Mouse (Mus musculus) hematopoietic stem cell, adult 5-6 weeks (primary cell): ENCODE results near the gene Sema4a. TPM values are rescaled to one million over a fixed set of nuclear protein-coding genes. Genes with fewer than 3 reads are reported as not detected.

Experiments
- total RNA-seq: library from RNA; stranded (forward); fragments of 172-1452, 232-1000 nt; gene quantifications from 2 replicates; pipeline ENCODE4 v1.2.3, GENCODE M21; 2017

Gene Sema4a
- total RNA-seq, 1 experiment from 2014 or later: 4.3 TPM

Other genes starting within 250 kb of the Sema4a start
- gene Rhbg, start 206.5 kb downstream of the Sema4a start, total RNA-seq: 0.56 TPM in 1 of 2 replicates, not detected in the other
- gene Gm38392, start 174.0 kb downstream of the Sema4a start, total RNA-seq: not detected in 2 replicates
- gene Tsacc, start 164.2 kb downstream of the Sema4a start, total RNA-seq: 1.6 and 6.4 TPM in 2 replicates
- gene Cct3, start 164.1 kb downstream of the Sema4a start, total RNA-seq: 355 and 372 TPM in 2 replicates
- gene Glmp, start 136.2 kb downstream of the Sema4a start, total RNA-seq: 10.3 and 28.6 TPM in 2 replicates
- 0.94 and 1.2 TPM in 2 replicates for gene Tmem79, start 125.0 kb downstream of the Sema4a start, total RNA-seq
- 53.1 and 53.7 TPM in 2 replicates for gene Smg5, start 124.9 kb downstream of the Sema4a start, total RNA-seq
- not detected in 2 replicates for gene Paqr6, start 96.6 kb downstream of the Sema4a start, total RNA-seq
- gene Bglap3, start 88.4 kb downstream of the Sema4a start, total RNA-seq: not detected in 2 replicates
- not detected in 2 replicates for gene Bglap2, start 82.5 kb downstream of the Sema4a start, total RNA-seq
- gene Bglap, start 76.7 kb downstream of the Sema4a start, total RNA-seq: not detected in 2 replicates
- gene Pmf1, start 50.9 kb downstream of the Sema4a start, total RNA-seq: 60.8 and 97.2 TPM in 2 replicates
- 11.5 and 15.6 TPM in 2 replicates for gene Slc25a44, start 36.0 kb downstream of the Sema4a start, total RNA-seq
- 7.1 and 21.5 TPM in 2 replicates for gene Lmna, start 48.8 kb upstream of the Sema4a start, total RNA-seq
- gene Mex3a, start 71.2 kb upstream of the Sema4a start, total RNA-seq: 17.8 and 18.9 TPM in 2 replicates
- not detected in 2 replicates for gene Rab25, start 87.1 kb upstream of the Sema4a start, total RNA-seq
- gene Lamtor2, start 91.9 kb upstream of the Sema4a start, total RNA-seq: 51.2 and 54.4 TPM in 2 replicates
- 30.4 and 49.8 TPM in 2 replicates for gene Ubqln4, start 92.6 kb upstream of the Sema4a start, total RNA-seq
- gene Ssr2, start 114.7 kb upstream of the Sema4a start, total RNA-seq: 106 and 110 TPM in 2 replicates
- 118 and 149 TPM in 2 replicates for gene Arhgef2, start 144.8 kb upstream of the Sema4a start, total RNA-seq
- not detected in 2 replicates for gene Rxfp4, start 192.0 kb upstream of the Sema4a start, total RNA-seq
- 60.0 and 90.2 TPM in 2 replicates for gene Khdc4, start 224.6 kb upstream of the Sema4a start, total RNA-seq